Mouse (Mus musculus) cerebellum, adult 2 months (tissue): Measurements from ENCODE around the gene Prdx1.

Experiments
- CTCF ChIP-seq: fragments of 200-500 bp; IDR thresholded peaks from 2 replicates; pipeline ENCODE4 v1.5.1; 2011; ENCODE audit warnings: low read depth, mild to moderate bottlenecking, control low read depth, low read length, moderate library complexity, borderline replicate concordance; ENCODE audit not compliant: insufficient read depth
- POLR2A ChIP-seq: fragments of 200-500 bp; IDR thresholded peaks from 2 replicates; pipeline ENCODE4 v1.6.1; 2011; ENCODE audit warnings: low read length, control low read depth, borderline replicate concordance; ENCODE audit not compliant: insufficient read depth

- no peak for TF ChIP-seq CTCF
- no peak for TF ChIP-seq POLR2A
Observed at GRCm38 (mm10) chr4:116727401-116727800, 42.1 kb downstream of the Prdx1 start.
